Mouse (Mus musculus) T-helper 1 cell (primary cell): ENCODE measurements around the gene Htra1.

Source experiments
- in situ Hi-C: fragments of 300-600 bp; cut with MboI, MseI; formaldehyde crosslinking; loops from one replicate; pipeline ENCODE4 v1.15.1; 2025; ENCODE audit warnings: high pct_unique_total_duplicates

The Htra1 gene

GRCm38 (mm10) chr7:130935421-130935792 lies 504 bp upstream of the Htra1 start:
- in situ Hi-C loops = no loop called here

GRCm38 (mm10) chr7:130936472-130936951 lies 601 bp downstream of the Htra1 start:
- in situ Hi-C loops = no loop called here

- in situ Hi-C loops = no loop called here
Observed at GRCm38 (mm10) chr7:130937266-130937841, 1.4 kb downstream of the Htra1 start.

GRCm38 (mm10) chr7:130938005-130938404 lies 2.1 kb downstream of the Htra1 start:
- in situ Hi-C loops = no loop called here

- in situ Hi-C loops = no loop called here
Observed at GRCm38 (mm10) chr7:130938896-130939295, 3.0 kb downstream of the Htra1 start.

GRCm38 (mm10) chr7:130940733-130941132 lies 4.8 kb downstream of the Htra1 start:
- in situ Hi-C loops = loop anchor here (10.0 kb wide), 1 partner anchor 904 kb away; no protein-coding TSS in a partner anchor

GRCm38 (mm10) chr7:130943280-130943895 lies 7.5 kb downstream of the Htra1 start:
- in situ Hi-C loops = loop anchor here (10.0 kb wide), 1 partner anchor 901 kb away; no protein-coding TSS in a partner anchor

DNA sequence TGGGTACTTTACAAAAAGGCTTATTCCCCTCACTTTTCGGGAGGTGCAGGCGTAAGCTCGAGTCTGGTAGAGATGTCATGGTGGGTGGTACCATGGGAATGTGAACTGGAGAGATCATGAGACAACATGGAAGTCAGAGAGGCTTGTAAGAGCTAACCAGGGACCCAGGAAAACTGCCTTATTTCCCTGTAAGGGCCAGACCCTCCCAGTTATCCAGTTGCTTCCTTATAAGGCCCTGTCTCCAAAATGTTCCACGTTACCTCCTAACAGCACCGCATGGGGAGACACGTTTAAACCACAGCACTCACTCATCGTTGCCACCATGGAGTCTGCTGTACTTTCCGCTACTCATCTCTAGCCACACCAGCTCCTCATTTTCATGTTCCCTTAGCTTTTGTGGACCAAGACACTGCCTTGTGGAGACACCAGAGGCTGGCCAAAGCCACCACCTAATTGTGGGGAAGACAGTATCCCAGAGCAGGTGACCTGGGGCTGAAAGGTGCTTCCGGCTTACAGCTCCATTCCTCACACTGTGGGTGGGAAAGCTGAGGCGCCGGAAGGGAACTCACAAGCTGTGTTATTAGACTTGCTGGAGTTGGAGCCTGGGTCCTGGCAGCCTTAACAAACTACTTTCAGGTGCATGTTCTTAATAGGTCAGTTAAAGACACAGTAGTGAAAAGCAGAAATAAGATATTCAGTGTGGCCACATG lies 9.0 kb downstream of the Htra1 start:
- in situ Hi-C loops = loop anchor here (10.0 kb wide), 1 partner anchor 900 kb away; no protein-coding TSS in a partner anchor

GRCm38 (mm10) chr7:130945730-130946129 lies 9.8 kb downstream of the Htra1 start:
- in situ Hi-C loops = loop anchor here (10.0 kb wide), 1 partner anchor 899 kb away; no protein-coding TSS in a partner anchor

DNA sequence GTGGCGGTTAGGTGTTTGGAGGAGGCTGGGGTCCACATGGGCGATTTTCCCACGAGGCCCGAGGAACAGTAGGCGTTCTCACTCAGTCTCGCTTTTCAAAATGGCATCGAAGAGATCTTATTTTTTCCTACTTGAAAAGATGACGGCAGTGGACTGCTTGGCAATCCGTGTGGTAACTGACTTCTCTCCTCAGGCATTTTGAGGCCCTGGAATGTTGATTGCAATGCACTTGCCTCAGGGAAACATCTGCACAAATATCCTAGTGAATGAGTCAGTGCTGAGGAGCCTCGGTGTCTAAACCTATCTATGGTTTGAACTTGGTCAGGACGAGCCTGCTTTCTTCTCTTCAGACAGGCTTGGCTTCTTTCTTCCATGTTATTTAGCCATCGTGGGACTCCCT lies 10.4 kb downstream of the Htra1 start:
- in situ Hi-C loops = loop anchor here (10.0 kb wide), 1 partner anchor 898 kb away; no protein-coding TSS in a partner anchor

- in situ Hi-C loops = loop anchor here (10.0 kb wide), 1 partner anchor 896 kb away; no protein-coding TSS in a partner anchor
Observed at GRCm38 (mm10) chr7:130948563-130949208, 12.8 kb downstream of the Htra1 start.

- in situ Hi-C loops = loop anchor here (10.0 kb wide), 1 partner anchor 895 kb away; no protein-coding TSS in a partner anchor
Observed at GRCm38 (mm10) chr7:130949331-130949751, 13.4 kb downstream of the Htra1 start.

GRCm38 (mm10) chr7:130950482-130950881 lies 14.6 kb downstream of the Htra1 start:
- in situ Hi-C loops = no loop called here

GRCm38 (mm10) chr7:130951004-130951403 lies 15.1 kb downstream of the Htra1 start:
- in situ Hi-C loops = no loop called here

DNA sequence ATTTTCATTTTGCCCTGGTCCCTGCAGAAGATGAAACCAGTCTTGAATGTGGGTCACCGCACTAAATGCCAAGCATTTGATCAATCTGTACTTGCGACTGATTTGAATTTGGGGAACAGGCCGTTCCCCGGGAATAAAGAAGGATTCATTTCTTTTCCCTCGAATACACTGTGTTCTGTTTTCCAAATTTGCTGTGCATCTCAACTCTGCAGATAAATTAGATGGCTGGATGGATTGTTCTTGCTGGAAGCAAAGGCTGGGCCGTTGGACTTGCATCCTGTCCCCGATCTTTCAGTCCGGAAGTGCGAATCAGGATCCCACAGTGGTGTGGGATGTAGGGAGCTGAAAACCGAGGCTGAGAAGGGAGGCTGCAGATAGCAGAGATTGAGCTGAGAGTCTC lies 17.5 kb downstream of the Htra1 start:
- in situ Hi-C loops = no loop called here

GRCm38 (mm10) chr7:130954177-130954601 lies 18.3 kb downstream of the Htra1 start:
- in situ Hi-C loops = no loop called here

- in situ Hi-C loops = no loop called here
Observed at GRCm38 (mm10) chr7:130958551-130958950, 22.6 kb downstream of the Htra1 start.

DNA sequence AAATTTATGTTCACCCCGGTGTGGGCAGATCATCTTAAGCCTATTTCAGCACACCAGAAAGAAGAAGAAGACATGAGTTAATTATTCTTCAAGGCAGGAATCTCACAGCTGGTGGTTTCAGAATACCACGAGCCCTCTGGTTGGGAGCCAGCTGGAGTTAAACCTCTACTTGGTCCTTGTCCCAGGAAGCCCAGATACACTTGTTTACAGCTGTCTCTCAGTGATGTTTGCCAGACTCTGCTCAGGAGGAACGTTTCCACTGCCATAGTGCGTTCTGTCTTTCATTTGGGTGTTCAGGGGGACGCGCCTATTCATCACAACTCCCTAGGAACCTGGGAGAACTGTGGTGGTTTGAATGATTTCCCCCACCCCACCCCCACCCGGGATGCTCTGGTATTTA lies 24.0 kb downstream of the Htra1 start:
- in situ Hi-C loops = no loop called here

DNA sequence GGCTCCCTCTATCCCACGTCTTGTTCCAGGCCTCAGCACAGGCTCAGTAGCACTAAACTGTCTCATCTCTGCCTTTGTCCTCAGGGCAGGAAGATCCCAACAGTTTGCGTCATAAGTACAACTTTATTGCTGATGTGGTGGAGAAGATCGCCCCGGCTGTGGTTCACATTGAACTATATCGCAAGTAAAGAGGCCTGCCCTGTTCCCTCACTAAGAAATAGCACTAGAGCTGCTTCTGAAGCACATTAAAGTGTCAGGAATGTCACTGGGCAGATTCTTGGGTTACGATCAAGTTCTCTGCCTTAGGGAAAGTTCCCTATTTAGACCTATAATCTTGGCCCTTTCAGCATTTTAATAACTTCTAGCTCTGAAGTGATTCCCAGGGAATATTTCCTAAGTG lies 25.5 kb downstream of the Htra1 start:
- in situ Hi-C loops = no loop called here

GRCm38 (mm10) chr7:130964686-130965085 lies 28.8 kb downstream of the Htra1 start:
- in situ Hi-C loops = no loop called here

- in situ Hi-C loops = no loop called here
Observed at GRCm38 (mm10) chr7:130965396-130965795, 29.5 kb downstream of the Htra1 start.

GRCm38 (mm10) chr7:130965909-130966365 lies 30.0 kb downstream of the Htra1 start:
- in situ Hi-C loops = no loop called here
